Mouse (Mus musculus): ENCODE results near the gene Nktr. TPM values are rescaled to one million over a fixed set of nuclear protein-coding genes. Genes with fewer than 3 reads are reported as not detected.

Nktr gene
- polyA plus RNA-seq, 1 experiment from 2014 or later: 45.9 TPM

Other genes with a start within 250 kb of the Nktr start
- gene Cck, start 223.5 kb upstream of the Nktr start, polyA plus RNA-seq (2016; fragmentation: Nextera tagmentation; extraction: Ambion mirVana): 1.7 and 2.4 TPM in 2 replicates
- not detected in 2 replicates for gene Lyzl4, start 77.1 kb upstream of the Nktr start, polyA plus RNA-seq (2016; fragmentation: Nextera tagmentation; extraction: Ambion mirVana)
- 0.41 and 0.43 TPM in 2 replicates for gene Vipr1, start 76.5 kb upstream of the Nktr start, polyA plus RNA-seq (2016; fragmentation: Nextera tagmentation; extraction: Ambion mirVana)
- 17.8 and 18.2 TPM in 2 replicates for gene Sec22c, start 13.7 kb upstream of the Nktr start, polyA plus RNA-seq (2016; fragmentation: Nextera tagmentation; extraction: Ambion mirVana)
- gene Ss18l2, start 8.8 kb upstream of the Nktr start, polyA plus RNA-seq (2016; fragmentation: Nextera tagmentation; extraction: Ambion mirVana): 103 and 112 TPM in 2 replicates
- 5.5 and 8.4 TPM in 2 replicates for gene Zfp651, start 40.2 kb downstream of the Nktr start, polyA plus RNA-seq (2016; fragmentation: Nextera tagmentation; extraction: Ambion mirVana)
- 0.06 and 0.16 TPM in 2 replicates for gene Klhl40, start 58.4 kb downstream of the Nktr start, polyA plus RNA-seq (2016; fragmentation: Nextera tagmentation; extraction: Ambion mirVana)
- not detected in 2 replicates for gene Hhatl, start 73.3 kb downstream of the Nktr start, polyA plus RNA-seq (2016; fragmentation: Nextera tagmentation; extraction: Ambion mirVana)
- 2.6 and 2.7 TPM in 2 replicates for gene Ccdc13, start 120.3 kb downstream of the Nktr start, polyA plus RNA-seq (2016; fragmentation: Nextera tagmentation; extraction: Ambion mirVana)
- 201 and 236 TPM in 2 replicates for gene Higd1a, start 139.2 kb downstream of the Nktr start, polyA plus RNA-seq (2016; fragmentation: Nextera tagmentation; extraction: Ambion mirVana)
- 0.51 and 0.89 TPM in 2 replicates for gene Ackr2, start 179.2 kb downstream of the Nktr start, polyA plus RNA-seq (2016; fragmentation: Nextera tagmentation; extraction: Ambion mirVana)
- not detected in 2 replicates for gene Cyp8b1, start 197.1 kb downstream of the Nktr start, polyA plus RNA-seq (2016; fragmentation: Nextera tagmentation; extraction: Ambion mirVana)
- 0.52 and 0.70 TPM in 2 replicates for gene Fam198a, start 231.8 kb downstream of the Nktr start, polyA plus RNA-seq (2016; fragmentation: Nextera tagmentation; extraction: Ambion mirVana)

All from hindbrain, embryonic 10.5 days (tissue).